Mouse (Mus musculus) telencephalon, adult 2 months (tissue): ENCODE results near the gene Serinc2.

Experiments used
- DNase-seq: peaks from one replicate; pipeline ENCODE4 v3.0.0-alpha.2; 2011; ENCODE audit warnings: low read depth, low spot score

The Serinc2 gene

DNA sequence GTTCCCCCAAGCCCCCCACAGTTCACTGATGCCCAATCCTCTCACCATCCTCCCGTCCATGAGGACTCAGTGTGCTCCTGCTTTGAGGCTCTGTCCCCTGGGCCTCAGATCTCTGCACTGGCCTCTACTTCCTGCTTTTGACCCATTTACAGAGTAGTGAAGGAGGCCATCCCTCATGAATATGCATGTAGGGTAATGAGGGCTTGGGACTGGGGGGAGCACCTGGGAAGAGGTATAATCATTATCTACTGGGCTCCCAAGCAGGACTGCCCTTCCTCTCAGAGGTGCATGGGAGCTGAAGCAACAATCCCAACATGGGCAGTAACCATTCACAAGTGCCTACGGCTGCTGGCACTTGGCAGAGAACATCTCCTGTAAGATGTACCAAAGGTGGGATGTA, at the start of gene Serinc2:
Serinc2 (minus strand) TSS at position 101 of the 400 bp plus-strand sequence.
- DNase-seq = no peak

DNA sequence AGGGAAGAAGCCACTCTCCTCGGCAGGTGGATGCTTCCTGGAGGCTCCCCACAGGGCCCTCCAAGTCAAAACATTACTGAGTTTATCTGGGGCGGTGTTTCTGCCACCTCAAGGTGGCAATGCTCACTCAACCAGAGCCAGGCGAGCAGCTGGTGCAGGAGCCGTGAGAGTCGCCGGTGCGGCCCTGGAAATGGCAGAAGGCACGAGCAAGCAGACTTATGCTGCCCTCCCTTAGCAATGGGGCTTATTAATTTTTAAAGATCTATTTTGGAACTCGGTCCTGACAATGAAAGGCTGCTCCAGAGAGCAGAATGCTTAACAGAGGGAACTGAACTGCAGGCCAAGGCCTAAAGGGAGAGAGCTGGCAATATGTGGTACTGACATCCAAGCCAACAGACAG, 48.4 kb upstream of the Serinc2 start:
- DNase-seq = no peak

DNA sequence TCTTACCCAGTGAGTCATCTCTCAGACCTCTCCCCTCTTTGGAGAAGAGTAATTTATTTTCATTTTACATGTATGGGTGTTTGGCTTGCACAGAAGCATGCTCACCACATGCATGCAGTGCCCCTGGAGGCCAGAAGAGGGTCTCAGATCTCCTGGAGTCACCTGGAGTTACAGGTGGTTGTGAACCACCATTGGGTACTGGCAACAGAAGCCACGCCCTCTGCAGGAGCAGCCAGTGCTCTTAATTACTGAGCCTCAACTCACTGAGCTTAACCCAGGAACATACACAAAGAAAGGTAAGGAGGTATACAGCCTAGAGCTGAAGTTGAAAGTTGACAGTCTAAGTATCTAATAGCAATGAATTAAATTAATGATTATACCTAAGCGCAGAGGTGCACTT, 46.4 kb upstream of the Serinc2 start:
- no peak for DNase-seq

DNA sequence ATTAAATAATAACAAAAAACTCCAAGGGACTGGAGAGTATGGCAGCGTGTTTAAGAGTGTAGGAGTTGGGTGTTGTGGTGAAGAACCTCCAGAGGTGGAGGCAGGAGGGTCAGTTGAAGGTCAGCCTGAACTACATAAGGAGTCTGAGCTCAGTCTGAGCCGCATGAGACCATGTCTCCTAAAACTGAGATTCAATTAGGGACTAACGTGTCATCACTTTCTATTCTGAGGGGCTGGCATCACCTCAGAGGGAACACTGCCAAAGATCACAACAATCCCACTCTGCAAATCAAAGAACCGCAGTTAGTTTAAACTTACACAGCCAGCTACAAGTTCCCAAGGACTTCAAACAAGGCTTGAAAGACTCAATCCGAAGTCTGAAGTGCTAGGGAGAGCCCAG, 44.6 kb upstream of the Serinc2 start:
- no peak for DNase-seq

DNA sequence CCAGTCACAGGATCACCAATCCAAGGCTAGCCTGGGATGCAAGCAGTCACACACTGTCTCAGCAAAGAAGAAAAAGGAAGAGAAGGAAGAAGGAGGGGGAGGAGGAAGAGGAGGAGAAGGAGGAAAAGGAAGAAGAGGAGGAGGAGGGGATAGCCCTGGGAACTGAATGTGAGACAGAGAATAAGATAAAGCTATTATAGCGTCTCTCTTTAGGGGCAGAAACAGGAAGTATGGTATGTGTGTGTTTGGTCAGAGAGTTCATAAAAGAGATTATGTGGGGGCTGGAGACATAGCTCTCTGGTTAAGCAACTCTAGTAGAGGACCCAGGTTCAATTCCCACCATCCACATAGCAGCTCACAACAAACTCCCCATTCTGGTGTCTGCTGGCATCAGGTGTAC, 44.2 kb upstream of the Serinc2 start:
- no peak for DNase-seq

DNA sequence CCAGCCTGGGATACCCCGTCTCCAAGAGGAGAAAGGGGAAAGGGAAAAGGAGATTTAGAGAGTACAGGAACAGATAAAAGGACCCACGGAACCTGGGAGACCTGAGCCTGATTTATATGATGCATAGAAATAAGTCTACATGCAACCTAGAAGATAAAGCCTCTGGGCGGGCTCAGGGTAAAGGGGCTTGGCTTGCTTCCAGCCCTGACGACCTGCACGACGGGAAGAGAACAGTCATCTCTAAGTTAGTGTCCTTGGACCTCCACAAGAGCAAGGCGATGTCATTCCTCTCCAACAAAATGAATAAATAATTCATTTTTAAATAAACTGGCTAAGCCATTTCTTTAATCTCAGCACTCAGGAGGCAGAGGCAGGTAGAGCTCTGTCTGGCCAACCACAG, 43.6 kb upstream of the Serinc2 start:
- DNase-seq = no peak

DNA sequence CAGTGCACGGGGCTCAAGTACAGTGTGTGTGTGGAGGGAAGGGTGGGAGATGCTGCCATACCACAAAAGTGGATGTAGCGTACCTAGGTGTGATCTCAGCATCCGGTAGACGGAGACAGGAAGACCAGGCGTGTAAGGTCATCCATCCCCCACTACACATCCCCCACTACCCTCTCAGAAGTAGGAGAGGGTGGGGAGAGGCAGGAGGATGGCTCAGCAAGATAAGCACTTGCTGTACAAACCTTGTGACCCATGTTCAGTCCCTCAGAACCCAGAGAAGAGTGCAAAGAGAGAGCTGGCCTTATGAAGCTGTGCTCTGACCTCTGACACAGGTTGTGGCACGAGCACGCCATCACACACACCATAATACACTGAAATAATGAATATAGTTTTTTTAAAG, 42.6 kb upstream of the Serinc2 start:
- DNase-seq = no peak

DNA sequence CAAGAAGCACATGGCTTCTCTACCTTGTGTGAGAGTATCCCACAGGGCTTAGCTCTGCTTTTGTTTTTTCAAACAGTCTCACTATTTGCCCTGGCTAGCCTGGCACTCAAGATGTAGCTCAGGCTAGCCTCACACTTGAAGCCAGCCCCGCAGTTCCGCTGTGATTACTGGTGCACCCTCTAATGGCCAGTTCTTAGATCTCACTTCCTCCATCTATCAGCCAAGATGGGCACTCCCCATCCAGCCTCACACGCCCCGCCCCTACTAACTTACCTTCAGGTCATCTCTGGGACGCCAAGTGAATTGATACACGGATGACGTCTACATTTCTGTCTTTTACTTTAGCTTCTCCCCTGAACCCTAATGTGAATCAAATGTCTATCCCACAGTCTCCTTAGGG, 40.6 kb upstream of the Serinc2 start:
- no peak for DNase-seq

DNA sequence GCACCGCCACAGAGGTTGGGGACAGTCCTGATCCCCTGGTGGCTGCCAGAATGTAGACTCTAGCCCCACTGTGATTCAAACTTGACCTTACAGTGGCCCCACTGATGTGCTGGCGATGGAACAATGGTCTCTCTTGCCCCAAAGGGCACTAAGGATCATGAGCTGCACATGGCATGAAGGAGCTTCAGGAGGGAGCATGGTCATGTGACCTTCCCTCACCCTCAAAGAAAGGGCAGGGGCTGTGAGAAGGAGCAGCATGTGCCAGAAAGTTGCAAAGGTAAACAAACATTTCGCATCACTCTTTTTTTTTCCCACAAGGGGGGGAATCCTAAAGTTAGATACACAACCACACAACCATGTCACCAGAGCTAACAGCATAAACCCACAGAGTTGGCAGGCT, 39.1 kb upstream of the Serinc2 start:
- DNase-seq = no peak

DNA sequence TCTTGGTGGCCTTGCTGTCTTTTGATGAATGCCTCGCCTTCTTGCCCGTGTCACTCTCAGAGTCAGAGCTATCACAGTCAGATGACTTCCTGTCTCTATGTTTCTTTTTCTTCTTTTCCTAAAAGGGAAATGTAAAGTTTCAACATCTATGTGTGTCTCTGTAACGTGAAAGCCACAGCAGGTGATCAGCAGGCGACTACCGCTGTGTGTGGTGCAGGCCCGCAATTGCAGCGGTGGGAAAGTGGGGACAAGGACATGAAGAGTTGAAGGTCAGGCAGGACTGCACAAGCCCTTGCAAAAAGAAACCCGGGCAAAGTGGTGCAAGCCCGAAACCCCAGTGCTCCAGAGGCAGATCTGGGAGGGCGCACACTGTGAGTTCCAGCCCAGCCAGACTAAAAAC, 37.7 kb upstream of the Serinc2 start:
- no peak for DNase-seq

DNA sequence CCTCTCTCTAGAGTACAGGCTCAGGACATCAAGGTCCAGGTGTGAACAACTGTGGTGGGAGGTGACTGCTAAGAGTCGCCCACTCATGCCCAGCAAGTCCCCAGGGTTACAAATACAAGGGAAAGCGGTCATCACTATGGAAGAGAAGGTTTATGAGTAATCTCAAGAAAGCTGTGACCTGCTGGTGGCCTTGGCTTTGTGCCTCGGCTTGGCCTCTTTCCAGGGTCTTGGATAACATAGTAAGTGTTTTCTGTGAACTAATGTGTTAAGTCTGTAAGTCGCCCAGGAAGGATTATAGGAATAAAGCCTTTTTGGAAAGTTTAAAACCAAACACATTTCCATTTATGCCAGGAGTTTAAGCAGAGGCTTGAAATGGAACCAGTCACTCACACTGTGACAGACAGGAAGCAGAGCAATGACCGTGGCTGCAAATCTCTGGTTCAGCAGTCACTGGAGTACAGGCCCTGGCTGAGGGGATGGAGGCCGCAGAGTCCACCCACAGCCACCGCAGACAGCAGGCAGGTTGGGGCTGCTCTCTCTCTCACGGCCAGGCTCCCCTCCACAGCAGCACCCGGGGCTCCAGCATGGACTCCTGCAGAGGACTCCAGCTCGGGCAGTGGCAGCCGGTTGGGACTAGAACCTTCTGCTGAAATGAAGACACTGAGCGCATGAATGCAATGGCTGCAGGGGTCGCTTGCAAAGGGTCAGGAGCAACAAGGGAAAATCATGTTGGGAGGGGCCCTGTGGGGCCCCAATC, 36.9 kb upstream of the Serinc2 start:
- no peak for DNase-seq

DNA sequence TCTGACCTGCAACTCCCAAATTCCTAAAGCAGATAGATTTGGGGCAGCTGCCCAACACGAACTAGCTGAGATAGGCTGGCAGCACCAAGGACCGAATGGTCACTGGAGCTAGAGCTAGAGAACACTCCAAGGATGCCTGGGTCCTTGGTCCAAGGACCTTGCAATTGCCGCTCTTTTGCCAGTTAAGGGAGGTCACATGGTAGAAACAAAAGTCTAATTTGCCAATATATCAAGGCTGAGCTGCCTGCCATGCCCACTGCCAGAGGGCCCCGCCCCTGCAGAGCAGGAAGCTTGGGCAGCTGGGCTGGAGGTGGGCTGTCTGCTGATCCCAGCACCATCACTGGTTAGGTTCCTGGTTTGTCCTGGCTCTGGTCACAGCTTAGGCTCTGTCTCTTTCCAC, 34.5 kb upstream of the Serinc2 start:
- DNase-seq = no peak

DNA sequence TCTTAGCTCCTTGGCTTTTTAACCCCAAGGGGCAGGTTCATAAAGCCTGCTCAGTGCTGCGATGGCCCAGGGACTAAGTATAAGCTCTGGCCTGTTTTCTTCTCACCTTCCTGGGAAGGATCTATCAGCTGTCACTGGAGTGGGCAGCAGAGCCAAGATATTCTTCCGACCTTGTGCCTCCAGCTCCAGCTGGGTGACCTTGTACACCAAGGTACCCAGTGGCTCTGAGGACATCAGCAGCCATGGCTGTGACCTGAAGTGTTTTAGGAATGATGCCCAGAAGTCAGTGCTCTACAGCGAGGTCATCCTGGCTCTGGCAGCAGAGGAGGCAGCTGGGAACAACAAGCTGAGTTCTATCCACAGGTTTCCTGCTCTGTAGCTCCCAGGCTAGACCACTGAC, 33.5 kb upstream of the Serinc2 start:
- no peak for DNase-seq

DNA sequence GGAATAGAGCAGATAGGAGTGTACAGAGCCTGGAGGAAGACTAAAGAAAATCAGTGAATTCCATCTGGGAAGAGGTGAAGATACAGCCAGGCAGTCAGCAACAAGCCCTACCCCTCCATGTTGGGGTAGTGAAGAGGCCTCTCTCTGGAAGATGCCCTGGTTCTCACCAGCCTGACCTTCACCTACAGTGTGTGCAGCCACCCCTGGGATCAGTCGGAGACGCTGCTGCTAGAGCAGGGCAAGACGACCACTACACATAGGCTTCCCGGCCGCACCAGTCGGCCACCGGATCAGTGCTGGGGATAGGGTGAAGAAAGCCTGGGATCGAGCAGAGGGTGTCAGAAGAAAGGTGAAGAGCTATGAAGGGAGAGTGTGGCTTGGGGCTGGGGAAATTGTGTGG, 30.2 kb upstream of the Serinc2 start:
- no peak for DNase-seq

DNA sequence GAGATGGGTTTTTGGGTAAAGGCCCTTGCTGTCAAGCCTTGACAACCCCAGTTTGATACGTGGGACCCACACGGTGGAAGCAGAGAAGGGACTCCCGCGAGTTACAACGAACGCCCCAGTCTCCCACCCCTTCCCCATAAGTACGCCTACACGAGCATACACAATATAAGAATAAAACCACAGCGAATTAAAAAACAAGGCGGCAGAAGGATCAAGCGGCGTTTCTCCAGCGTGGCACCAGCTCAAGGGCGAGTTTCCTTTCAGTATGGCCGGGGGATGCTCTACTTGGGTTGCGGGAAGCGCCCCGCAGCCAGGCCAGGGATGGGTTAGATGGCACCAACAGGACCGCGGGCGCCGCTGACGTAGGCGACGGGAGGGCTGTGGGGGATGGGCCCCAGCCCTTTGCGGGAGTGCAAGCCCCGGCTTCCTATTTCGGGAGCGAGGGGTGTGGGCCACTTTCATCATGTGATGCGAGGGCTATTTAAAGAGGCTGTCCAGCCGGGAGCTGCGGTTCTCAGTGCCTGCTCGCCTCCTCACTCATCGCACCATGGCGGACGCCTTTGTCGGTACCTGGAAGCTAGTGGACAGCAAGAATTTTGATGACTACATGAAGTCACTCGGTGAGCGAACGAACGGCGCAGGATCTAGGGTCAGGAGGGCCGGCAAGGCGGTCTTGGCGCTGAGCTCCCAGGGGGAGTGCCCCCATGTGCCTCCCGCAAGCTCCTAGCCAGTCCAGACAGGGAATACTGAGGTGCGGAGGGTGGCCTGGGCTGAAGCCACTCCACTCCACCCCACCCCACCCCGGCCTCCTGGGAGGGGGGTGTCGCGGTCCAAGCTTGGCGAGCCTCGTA, 29.5 kb upstream of the Serinc2 start, which contains the start of the genes Fabp3 and Gm10570:
Fabp3 (plus strand) TSS at position 365 of the 851 bp plus-strand sequence.
Gm10570 (minus strand) TSS at position 444 of the 851 bp plus-strand sequence.
- DNase-seq = peak; percentile 68

DNA sequence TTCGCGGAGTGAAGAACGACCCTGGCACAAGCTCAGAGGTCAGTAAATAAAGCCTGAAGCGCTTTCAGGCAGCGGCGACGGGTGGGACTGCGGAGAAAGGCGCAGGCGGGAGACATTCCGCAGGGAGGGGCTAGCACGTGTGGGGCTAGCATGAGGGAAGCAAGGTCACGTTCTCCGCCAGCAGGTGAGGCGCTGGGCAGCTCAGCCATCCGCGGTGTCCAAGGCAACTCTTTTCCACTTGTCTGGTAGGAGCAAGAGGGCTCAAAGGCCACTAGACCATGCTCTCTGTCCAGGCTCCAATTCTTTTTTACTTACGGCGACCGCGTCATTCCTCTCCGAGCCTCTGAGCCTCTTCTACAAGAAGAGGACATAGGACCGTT, 28.8 kb upstream of the Serinc2 start:
- DNase-seq = no peak

DNA sequence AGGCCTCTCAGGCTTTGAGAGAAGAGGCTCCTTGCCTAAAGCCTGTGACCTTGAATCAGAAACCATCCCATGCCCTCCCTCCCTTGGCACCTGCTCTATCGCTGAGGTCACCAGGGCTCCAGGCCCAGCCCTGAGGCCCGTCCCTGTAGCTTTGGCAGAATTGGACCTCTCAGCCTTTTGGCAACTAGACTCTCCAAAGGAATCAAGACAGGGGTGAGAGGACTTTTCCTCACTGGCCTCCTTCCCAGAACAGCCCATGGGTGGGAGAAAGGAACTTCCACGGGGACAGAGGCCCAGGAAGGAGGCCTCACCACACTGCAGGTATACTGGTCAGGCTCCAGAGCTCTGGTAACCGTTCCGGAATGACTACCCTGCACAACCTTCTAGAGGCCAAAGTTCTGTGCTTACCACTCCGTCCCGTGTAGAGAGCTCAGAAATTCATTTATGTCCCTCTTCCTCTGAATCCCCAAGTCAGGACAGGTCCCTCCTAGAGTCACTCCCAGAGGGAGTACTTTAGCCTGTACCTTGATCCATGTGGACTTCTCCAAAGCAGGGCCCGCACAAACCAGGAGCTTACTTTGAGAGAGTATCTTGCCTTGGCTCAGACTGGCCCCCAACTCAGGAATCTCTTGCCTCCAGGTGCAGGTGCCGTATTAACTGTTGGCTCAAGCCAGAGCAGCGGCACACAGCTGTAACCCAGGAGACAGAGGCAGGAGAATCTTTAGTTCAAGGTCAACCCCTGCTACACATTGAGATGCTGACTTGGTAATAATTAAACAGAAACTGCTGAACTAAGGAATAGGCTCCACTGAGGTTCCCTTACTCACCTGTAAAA, 28.0 kb upstream of the Serinc2 start:
- no peak for DNase-seq

DNA sequence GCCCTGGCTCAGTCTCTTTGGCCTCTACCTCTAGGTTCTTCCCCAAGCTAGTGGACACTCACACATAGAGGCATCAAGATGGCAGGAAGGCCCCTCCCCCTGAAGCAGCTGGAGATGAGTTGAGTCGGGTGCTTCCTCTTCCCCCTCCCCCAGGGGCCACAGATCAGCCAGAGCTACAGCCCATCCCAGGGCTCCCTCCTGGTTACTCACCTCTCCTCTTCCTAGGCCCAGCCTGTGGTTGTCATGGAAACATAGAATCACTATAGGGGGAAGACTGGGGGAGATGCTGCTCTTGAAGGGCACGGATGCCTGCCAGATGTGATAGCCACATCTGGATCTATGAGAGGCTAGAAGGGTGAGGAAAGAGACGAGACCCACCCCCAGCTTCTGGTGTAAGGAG, 25.7 kb upstream of the Serinc2 start:
- no peak for DNase-seq

DNA sequence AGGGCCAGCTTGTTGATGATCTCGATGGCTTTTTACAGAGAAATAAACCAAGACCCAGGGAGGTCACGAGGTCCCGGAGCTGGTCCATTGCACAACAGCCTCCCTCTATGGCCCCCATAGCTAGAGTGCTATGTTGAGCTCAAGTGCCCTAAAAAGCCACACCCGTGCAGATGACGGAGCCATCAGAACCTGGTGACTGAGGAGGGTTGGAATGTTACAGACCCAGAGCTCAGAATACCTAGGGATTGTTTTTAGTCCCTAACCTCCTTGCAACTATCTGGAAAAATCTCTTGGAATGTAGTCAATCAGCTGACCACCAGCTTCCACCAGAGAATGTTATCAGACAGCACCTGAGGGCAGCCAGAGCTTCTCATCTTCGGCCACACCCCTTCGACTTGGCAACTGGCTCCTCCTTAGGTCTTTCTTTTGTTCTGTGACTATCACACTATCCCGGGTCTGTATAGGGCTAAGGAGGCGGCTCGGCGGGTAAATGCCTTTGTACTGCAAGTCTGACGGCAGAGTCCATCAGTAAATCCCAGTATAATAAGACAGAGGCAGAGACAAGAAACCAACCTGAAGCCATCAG, 23.4 kb upstream of the Serinc2 start:
- DNase-seq = no peak

DNA sequence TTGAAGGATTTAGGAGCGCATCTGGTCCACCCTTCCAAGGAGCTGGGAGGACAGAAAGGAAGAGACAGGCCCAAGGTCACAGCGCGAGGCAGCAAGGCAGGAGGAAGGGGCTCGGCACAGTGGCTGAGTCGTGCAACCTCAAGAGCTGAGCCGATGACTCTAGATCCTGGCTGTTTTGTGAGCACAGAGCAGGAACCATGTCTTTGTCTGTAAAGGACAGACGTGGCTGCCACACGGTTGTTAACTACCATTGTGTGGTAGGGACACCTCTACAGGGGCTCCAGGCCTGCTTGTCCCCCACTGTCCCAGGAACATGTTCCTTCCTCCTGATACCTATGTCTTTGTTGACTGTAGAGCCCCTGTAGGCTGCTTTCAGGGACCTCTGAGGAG, 20.6 kb upstream of the Serinc2 start:
- no peak for DNase-seq

DNA sequence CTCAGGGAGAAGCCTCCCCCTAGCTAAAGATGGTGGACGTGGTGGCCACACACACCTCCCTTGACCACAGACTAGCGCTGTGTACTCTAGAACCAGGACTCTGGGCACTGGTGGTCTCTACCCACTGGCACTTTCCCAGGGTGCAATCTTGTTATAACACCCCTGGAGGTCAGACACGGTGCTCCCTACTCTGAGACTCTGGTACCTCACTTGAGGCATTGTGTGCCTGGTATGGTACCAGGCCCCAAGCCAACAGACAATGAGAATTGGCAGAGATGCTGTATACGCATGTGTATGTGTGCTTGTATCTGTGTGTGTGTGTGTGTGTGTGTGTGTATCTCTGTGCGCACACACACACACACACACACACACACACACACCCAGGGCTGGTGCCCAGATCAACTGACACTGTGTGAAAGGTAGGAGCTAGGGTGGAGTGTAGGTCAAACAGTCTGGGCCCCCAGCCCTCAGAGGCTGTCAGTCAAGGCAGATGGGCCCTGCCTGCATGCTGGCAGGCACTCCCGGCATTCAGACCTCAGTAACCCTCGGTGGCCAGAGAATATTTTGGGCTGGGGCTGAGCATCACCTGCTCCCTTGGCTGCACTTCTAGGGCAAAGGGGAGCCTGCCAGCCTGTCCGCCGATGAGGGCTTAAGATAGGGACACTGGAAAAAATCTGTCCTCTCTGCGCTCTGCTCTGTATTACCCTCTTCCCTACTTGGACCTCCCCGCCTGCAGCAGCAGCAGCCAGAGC, 20.0 kb upstream of the Serinc2 start:
- DNase-seq = no peak
